Mouse (Mus musculus): ENCODE results near the gene Bcor.

DNA sequence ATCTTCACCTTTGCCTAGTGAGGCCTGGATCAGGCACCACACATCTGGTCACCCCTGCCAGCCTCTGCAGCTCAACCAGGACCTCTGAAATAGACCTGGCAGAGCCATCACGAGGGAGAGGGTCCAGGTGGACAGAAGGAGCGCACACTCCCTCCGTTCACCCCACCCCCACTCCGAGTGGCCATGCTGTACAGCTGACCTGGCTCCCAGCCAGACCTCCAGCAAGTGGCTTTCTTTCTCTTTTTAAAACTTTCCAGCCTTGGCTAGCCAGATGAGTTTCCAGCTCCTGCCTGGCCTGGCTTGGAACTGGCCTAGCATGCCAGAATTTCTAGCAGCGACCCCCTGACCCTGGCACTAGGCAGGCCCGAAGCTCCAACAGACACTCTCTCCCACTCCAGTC is 87.4 kb downstream of the Bcor start:
- TF ChIP-seq UBTF (IDR thresholded peaks at IDR 0.05; ENCODE audit: borderline replicate concordance, insufficient read depth, low read depth, low read length) (no peak), GATA1 (IDR thresholded peaks at IDR 0.05; ENCODE audit: low read depth, low read length) (no peak), POLR2A (IDR thresholded peaks at IDR 0.05; ENCODE audit: control insufficient read depth in 1 of 2, insufficient read depth in 1 of 2, low read depth in 1 of 2, low read length in 2 of 2, poor library complexity in 1 of 2) (no peak), MAX (IDR thresholded peaks at IDR 0.05; ENCODE audit: low read length) (no peak), CTCF (IDR thresholded peaks at IDR 0.05 in 2 of 3, conservative IDR thresholded peaks at IDR 0.05 in 1 of 3; ENCODE audit: control insufficient read depth in 1 of 3, insufficient read depth in 1 of 3, low read depth in 2 of 3, low read length in 3 of 3, poor library complexity in 1 of 3, severe bottlenecking in 1 of 3) (no peak), USF1 (IDR thresholded peaks at IDR 0.05; ENCODE audit: low read depth, low read length) (no peak), MEF2A (IDR thresholded peaks at IDR 0.05; ENCODE audit: extremely low read depth, insufficient replicate concordance, low read depth, low read length, poor library complexity, severe bottlenecking) (no peak)
